Mouse (Mus musculus): Measurements from ENCODE around the gene Maml2. TPM values are rescaled to one million over a fixed set of nuclear protein-coding genes. Genes with fewer than 3 reads are reported as not detected.
A peak's percentile ranks its signal among the peaks of the same experiment; 100 is the strongest.

Gene Maml2
- polyA plus RNA-seq, 1 experiment from 2014 or later = 9.3 TPM

DNA sequence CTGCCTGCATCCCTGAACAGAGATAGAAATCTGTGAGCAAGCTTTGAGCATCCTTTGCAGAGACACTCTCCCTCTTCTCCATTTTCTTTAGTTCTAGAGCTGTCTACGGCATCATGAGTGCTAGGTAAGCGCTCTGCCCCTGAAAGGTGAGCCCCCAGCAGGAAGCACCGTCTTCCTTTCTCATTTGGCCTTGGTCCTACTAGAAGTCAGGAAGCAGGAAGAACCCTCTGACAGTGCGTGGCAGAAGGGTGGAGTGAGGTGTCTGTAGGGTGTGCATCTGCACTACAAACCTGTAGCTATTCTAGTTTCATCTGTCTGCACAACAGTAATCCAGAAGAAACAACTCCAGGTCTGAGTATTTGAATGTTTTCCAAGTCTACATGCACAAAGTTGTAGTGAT is 232.8 kb downstream of the Maml2 start:
- ATAC-seq (replicated peaks) = no peak
- no peak overlapping the region for H3K4me3 ChIP-seq
- no peak overlapping the region for H3K27ac ChIP-seq (replicated peaks)
- no peak overlapping the region for H3K4me2 ChIP-seq (replicated peaks)
- WGBS = 85% methylated on average over 4 of the region's 4 CpGs
- H3K27me3 ChIP-seq = no peaks in the 10 kb centered on the region
- peaks cover 8% of the 10 kb centered on the region for H3K4me1 ChIP-seq
- H3K9me3 ChIP-seq = no peaks in the 10 kb centered on the region
- H3K9ac ChIP-seq (replicated peaks) = no peak overlapping the region
- H3K36me3 ChIP-seq = no peaks in the 10 kb centered on the region

DNA sequence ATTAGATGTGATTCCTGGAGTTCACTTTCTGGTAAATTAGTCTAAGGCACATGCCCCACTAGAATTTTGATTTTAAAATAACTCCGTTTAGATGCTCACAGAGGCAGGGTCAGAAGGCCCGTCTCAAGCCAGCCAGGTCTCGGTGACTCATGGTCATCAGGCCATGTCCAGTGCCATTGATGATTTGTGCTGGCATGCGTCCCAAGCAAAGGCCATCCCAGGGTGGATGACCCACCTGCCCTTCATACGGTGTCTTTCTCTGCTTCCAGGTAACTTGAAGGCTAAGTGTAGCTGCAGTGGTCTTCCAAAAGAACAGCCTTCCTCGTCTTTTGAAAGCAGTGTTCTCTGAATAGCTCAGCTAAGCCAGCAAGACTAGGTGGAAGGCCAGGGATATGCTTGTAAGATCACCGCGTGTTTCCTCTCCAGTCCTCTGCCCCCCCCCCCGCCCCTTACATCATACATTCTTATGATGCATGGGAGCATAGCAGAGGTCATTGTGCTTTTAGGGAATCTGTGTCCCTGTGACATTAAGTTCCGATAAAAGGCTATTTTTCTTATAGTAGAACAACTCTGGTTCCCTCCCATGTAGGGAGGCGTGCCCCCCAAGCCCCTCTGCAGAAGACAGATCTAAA is 235.4 kb downstream of the Maml2 start:
- Histone ChIP-seq H3K36me3 (no peaks in the 10 kb centered on the region), H3K4me2 (replicated peaks) (no peak overlapping the region), H3K9ac (replicated peaks) (no peak overlapping the region), H3K4me1 (peaks cover 5% of the 10 kb centered on the region; the same call in 1 of the 2 replicates), H3K9me3 (no peaks in the 10 kb centered on the region), H3K27ac (replicated peaks) (no peak overlapping the region), H3K4me3 (no peak overlapping the region), H3K27me3 (no peaks in the 10 kb centered on the region)
- no peak for ATAC-seq (replicated peaks)
- 79% methylated on average over 11 of the region's 11 CpGs for WGBS

DNA sequence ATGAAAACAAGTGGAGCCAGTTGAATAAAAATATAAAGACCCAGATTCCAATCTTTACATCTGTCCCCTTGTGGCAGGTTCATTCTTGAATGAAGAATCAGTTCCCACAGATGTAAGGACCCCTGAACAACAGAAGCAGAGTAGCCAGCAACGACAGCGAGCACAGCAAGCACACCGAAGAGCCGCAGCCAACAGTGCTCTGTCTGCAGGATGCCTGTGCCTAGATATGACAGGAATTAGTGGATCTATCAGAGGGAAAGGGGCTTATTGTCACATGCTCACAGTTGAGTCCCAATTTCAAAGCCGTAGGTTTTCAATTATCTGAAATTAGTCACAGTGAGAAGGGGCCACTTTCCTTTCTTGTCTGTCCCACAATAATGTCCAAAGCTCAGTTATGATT is 238.0 kb downstream of the Maml2 start:
- no peak overlapping the region for H3K4me2 ChIP-seq (replicated peaks)
- no peak overlapping the region for H3K9ac ChIP-seq (replicated peaks)
- H3K27ac ChIP-seq (replicated peaks) = no peak overlapping the region
- H3K4me1 ChIP-seq = peaks cover 5% of the 10 kb centered on the region; the same call in 1 of the 2 replicates
- H3K9me3 ChIP-seq = no peaks in the 10 kb centered on the region
- 45% methylated on average over 5 of the region's 5 CpGs for WGBS
- H3K36me3 ChIP-seq = no peaks in the 10 kb centered on the region
- no peaks in the 10 kb centered on the region for H3K27me3 ChIP-seq
- H3K4me3 ChIP-seq = no peak overlapping the region
- no peak for ATAC-seq (replicated peaks)

DNA sequence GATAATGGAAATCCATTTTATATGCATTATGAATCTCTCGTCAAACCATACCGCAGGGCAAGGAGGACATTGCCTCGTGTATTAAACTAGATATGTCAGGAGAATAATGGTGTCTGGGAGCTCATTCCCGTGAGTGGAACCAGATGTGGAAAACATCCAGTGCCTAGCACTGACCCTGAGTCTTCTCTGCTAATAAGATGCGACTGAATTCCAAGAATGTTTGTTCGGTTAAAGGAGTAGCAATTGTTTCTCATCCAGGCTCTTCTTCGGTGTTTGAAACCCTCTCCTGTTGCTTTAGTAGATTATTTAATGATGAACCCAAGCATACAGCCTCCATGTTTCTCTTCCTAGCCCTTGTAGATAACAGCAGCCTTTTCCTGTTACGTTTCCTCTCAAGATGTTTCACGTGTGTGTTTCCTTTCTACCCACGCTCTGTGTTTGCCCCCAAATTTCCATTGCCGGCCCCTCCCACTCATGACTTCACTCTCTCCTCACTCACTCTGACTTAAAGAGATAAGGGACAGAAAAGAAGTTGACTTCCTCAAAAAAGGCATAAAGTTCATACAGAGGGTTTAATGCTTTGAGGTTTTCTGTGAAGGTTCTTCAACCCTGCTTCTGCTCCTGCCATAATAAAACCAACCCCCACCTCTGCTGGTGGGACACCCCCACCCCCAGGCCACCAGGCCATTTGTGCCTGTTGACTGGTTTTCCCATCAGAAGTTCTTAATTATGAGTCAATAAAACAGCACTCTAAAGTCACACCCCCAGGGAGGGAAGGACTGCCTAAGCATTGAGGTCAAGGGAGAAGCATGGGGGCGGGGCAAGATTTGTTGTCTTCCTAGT is 238.9 kb downstream of the Maml2 start:
- H3K36me3 ChIP-seq = no peaks in the 10 kb centered on the region
- ATAC-seq (replicated peaks) = no peak
- H3K9ac ChIP-seq (replicated peaks) = no peak overlapping the region
- H3K27ac ChIP-seq (replicated peaks) = no peak overlapping the region
- WGBS = 74% methylated on average over 12 of the region's 12 CpGs
- no peaks in the 10 kb centered on the region for H3K9me3 ChIP-seq
- H3K4me1 ChIP-seq = peaks cover 5% of the 10 kb centered on the region; the same call in 1 of the 2 replicates
- no peak overlapping the region for H3K4me3 ChIP-seq
- no peak overlapping the region for H3K4me2 ChIP-seq (replicated peaks)
- no peaks in the 10 kb centered on the region for H3K27me3 ChIP-seq

DNA sequence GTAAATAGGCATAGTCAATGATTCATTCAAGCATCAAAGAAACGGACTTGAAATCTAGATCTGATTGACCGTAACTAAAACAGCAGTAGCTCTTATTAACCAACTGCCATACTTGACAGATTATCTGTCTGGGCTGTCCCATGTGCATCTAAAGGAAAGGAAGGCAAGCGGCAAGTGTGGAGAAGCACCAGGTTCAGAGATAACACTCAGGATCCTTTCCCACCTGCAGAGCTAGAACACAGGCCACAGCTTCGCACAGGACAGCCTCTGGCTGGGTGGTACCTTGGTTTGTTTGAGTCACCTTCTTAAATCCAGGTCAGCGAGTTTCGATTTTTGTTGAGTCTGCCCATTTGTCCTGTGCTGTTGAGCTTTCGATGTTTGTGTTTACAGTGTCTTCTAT is 240.4 kb downstream of the Maml2 start:
- Histone ChIP-seq H3K9ac (replicated peaks) (no peak overlapping the region), H3K4me1 (peaks cover 4% of the 10 kb centered on the region), H3K9me3 (no peaks in the 10 kb centered on the region), H3K27ac (replicated peaks) (no peak overlapping the region), H3K27me3 (no peaks in the 10 kb centered on the region), H3K36me3 (no peaks in the 10 kb centered on the region), H3K4me3 (no peak overlapping the region), H3K4me2 (replicated peaks) (no peak overlapping the region)
- no peak for ATAC-seq (replicated peaks)
- WGBS = 84% methylated on average over 7 of the region's 7 CpGs

DNA sequence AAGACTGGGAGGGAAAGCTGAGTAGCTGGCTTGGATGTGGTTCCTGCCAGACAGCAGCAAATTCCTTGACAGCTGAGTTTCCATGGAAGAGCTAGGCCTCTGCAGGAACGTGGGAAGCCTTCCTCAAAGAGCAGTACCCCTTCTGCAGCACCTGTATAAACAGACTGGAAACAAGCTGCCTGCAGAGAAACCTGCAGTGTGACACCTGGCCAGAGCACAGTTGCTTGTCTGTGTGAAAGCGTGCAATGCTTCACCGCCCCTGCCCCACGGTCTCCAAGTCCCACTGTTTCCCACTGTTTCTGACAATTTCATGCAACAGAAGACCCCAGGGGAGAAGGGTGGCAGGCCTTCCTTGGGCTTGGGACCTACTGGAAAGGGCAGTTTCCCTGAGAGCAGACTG is 241.8 kb downstream of the Maml2 start:
- Histone ChIP-seq H3K36me3 (no peaks in the 10 kb centered on the region), H3K4me3 (no peak overlapping the region), H3K27ac (replicated peaks) (no peak overlapping the region), H3K9ac (replicated peaks) (no peak overlapping the region), H3K9me3 (no peaks in the 10 kb centered on the region), H3K4me2 (replicated peaks) (no peak overlapping the region), H3K4me1 (peaks cover 8% of the 10 kb centered on the region), H3K27me3 (no peaks in the 10 kb centered on the region)
- 57% methylated on average over 4 of the region's 4 CpGs for WGBS
- no peak for ATAC-seq (replicated peaks)

DNA sequence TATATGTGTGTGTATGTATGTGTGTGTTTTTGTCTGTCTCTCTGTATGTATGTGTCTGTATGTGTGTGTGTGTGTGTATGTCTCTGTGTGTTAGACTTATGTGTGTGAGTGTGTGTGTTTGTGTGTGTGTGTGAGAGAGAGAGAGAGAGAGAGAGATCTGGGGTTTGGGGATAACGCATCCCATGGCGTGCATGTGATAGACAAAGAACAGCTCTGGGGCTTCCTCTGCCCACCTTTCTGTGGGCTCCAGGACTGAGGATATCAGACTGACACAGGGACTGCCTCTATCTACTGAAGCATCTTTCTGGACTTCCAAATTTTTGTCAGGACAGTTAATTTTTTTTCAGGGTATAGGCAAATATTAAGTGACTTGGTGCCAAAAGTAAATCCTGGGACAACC is 242.5 kb downstream of the Maml2 start:
- no peak overlapping the region for H3K4me3 ChIP-seq
- no peak overlapping the region for H3K4me2 ChIP-seq (replicated peaks)
- no peaks in the 10 kb centered on the region for H3K9me3 ChIP-seq
- 83% methylated on average over 2 of the region's 2 CpGs for WGBS
- no peaks in the 10 kb centered on the region for H3K27me3 ChIP-seq
- H3K27ac ChIP-seq (replicated peaks) = no peak overlapping the region
- ATAC-seq (replicated peaks) = no peak
- peaks cover 8% of the 10 kb centered on the region for H3K4me1 ChIP-seq
- no peak overlapping the region for H3K9ac ChIP-seq (replicated peaks)
- H3K36me3 ChIP-seq = no peaks in the 10 kb centered on the region

DNA sequence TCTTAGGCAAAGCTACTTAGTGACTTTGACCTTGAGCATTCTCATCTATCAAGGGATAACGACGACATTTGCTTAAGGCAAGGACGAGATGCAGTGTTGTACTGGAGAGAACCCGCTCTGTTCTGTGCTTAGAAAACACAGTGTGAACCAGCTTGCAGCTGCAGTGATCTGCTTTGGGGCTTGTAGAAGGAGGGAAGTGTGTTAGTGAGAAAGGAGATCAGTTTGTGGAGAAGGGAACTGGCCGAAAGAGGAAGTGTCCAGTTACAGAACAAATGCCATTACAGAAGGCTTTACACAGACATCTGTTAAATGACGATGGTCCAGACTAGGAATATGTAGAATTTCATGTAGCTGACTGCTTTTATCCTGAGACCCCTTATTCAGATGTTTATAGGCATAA is 243.0 kb downstream of the Maml2 start:
- Histone ChIP-seq H3K9ac (replicated peaks) (no peak overlapping the region), H3K36me3 (no peaks in the 10 kb centered on the region), H3K27ac (replicated peaks) (no peak overlapping the region), H3K27me3 (no peaks in the 10 kb centered on the region), H3K4me2 (replicated peaks) (no peak overlapping the region), H3K9me3 (no peaks in the 10 kb centered on the region), H3K4me1 (peaks cover 8% of the 10 kb centered on the region), H3K4me3 (no peak overlapping the region)
- ATAC-seq (replicated peaks) = no peak
- WGBS = 45% methylated on average over 6 of the region's 6 CpGs

DNA sequence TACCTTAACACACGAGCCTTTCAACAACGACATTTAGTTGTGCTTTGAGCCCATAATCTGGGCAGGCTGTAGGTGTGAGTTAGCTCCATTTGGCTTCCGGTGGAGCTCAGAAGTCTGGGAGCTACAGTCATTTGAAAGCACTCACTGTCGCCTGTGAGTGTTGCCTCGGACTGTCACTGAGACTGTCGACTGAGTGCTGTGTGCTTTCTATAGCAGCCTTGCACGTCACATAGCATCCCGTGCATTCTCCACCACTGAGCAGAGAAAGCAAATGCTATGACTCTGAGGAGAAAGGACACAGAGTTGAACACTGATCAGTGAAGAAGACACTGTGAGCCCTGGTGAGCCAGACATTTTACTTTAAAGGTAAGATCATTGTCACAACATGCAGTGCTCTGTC is 245.4 kb downstream of the Maml2 start:
- Histone ChIP-seq H3K4me2 (replicated peaks) (no peak overlapping the region; the same call in 1 of the 2 replicates), H3K9ac (replicated peaks) (no peak overlapping the region), H3K27ac (replicated peaks) (peak overlapping the region; percentile 46; the same call in 1 of the 2 replicates)

DNA sequence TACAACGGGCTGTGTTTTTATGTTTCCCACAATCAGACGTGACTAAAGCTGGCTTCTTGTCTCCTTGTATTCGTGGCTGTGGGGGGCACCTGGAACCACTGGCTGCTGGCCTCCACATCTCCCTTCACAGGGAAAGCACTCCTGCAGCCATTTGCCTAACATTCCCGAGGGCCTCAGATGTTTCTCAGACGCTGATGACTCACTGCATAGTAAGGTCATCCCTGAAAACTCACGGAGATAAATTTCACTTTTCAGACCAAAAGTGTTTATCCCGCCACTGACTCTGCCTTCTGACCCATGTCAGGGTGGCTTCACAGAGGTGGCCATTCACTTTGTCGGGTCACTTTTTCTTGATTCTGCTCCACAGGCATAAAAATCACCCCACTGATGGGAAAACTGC is 246.4 kb downstream of the Maml2 start:
- Histone ChIP-seq H3K27ac (replicated peaks) (no peak overlapping the region), H3K4me1 (peaks cover 8% of the 10 kb centered on the region), H3K4me3 (no peak overlapping the region), H3K27me3 (no peaks in the 10 kb centered on the region), H3K9ac (replicated peaks) (no peak overlapping the region), H3K9me3 (no peaks in the 10 kb centered on the region), H3K36me3 (no peaks in the 10 kb centered on the region), H3K4me2 (replicated peaks) (no peak overlapping the region)
- WGBS = 39% methylated on average over 8 of the region's 8 CpGs
- no peak for ATAC-seq (replicated peaks)

More for the DNA sequence above, 245.4 kb downstream of the Maml2 start:
- H3K27me3 ChIP-seq = no peaks in the 10 kb centered on the region
- H3K4me1 ChIP-seq = peaks cover 8% of the 10 kb centered on the region
- no peak overlapping the region for H3K4me3 ChIP-seq
- H3K9me3 ChIP-seq = no peaks in the 10 kb centered on the region
- no peaks in the 10 kb centered on the region for H3K36me3 ChIP-seq
- ATAC-seq (replicated peaks) = peak; percentile 82
- 43% methylated on average over 8 of the region's 8 CpGs for WGBS

DNA sequence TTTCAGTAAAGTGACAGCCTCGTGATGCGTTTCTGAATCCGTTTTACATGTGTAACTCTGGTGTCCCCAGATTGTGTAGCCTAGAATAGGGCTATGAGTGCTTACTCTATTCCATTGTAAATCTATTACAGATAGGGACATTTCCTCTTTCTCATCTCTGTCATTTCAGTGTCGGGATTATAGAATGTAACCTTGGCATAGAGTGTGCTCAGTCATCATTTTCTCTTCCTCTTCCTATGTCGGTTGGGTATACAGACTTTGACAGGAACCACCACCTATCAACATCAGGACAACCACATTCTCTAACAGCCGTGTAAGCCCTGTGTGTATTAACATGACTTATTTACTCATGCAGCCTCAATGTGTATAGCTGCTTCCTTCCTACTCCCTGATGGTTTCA is 248.0 kb downstream of the Maml2 start:
- no peak for ATAC-seq (replicated peaks)
- Histone ChIP-seq H3K4me3 (no peak overlapping the region), H3K9me3 (no peaks in the 10 kb centered on the region), H3K27ac (replicated peaks) (no peak overlapping the region), H3K9ac (replicated peaks) (no peak overlapping the region), H3K36me3 (no peaks in the 10 kb centered on the region), H3K27me3 (no peaks in the 10 kb centered on the region), H3K4me2 (replicated peaks) (no peak overlapping the region), H3K4me1 (peaks cover 8% of the 10 kb centered on the region)
- 80% methylated on average over 6 of the region's 6 CpGs for WGBS

DNA sequence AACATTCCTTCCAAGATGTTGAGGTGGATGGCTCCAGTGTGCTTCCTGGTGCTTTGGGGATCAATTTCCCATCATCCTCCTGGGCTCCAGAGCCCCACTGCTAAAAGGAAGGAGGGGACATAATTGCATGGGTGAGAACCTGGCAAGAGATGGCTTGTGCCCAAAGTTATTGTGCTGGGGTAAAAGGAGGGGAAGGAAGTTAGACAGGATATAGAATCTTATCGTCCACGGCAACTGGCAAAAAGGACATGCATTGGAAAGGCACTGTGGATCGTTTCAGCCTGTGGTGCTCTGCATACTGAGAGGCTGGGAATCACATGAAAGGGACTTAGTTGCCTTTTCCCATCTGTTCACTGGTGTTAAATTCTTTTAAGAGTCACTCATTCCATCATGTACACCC is 252.2 kb downstream of the Maml2 start:
- Histone ChIP-seq H3K9me3 (no peaks in the 10 kb centered on the region), H3K27me3 (no peaks in the 10 kb centered on the region), H3K4me3 (no peak overlapping the region), H3K4me1 (no peaks in the 10 kb centered on the region), H3K4me2 (replicated peaks) (no peak overlapping the region), H3K9ac (replicated peaks) (no peak overlapping the region), H3K27ac (replicated peaks) (no peak overlapping the region), H3K36me3 (no peaks in the 10 kb centered on the region)
- WGBS = 53% methylated on average over 3 of the region's 3 CpGs
- ATAC-seq (replicated peaks) = no peak
